Mouse (Mus musculus) embryonic facial prominence, embryonic 13.5 days (tissue): ENCODE measurements around the gene Ngp. TPM values are rescaled to one million over a fixed set of nuclear protein-coding genes. Genes with fewer than 3 reads are reported as not detected.

Experiments
- ATAC-seq: fragments of 200-750 bp; cut with Nextera tagmentation; 2 replicates; pipeline ENCODE4 v1.8.0; 2017; ENCODE audit warnings: low read depth; ENCODE audit not compliant: insufficient number of reproducible peaks, insufficient read depth, low FRiP score, low TSS enrichment
- H3K27ac ChIP-seq: fragments of 300-500 bp; sonication (generic); 2 replicates; pipeline ENCODE4 v1.5.1; 2015; ENCODE audit warnings: moderate library complexity, mild to moderate bottlenecking, inconsistent platforms
- H3K27me3 ChIP-seq: fragments of 300-500 bp; sonication (generic); 2 replicates; pipeline ENCODE4 v1.6.1; 2015; ENCODE audit warnings: mild to moderate bottlenecking, inconsistent platforms
- H3K36me3 ChIP-seq: fragments of 300-500 bp; sonication (generic); 2 replicates; pipeline ENCODE4 v1.6.1; 2015; ENCODE audit warnings: mild to moderate bottlenecking, inconsistent platforms
- H3K4me1 ChIP-seq: fragments of 300-500 bp; sonication (generic); 2 replicates; pipeline ENCODE4 v1.6.1; 2015; ENCODE audit warnings: inconsistent platforms
- H3K4me2 ChIP-seq: fragments of 300-500 bp; sonication (generic); 2 replicates; pipeline ENCODE4 v1.6.1; 2015; ENCODE audit warnings: moderate library complexity, mild to moderate bottlenecking, inconsistent platforms
- H3K4me3 ChIP-seq: fragments of 300-500 bp; sonication (generic); 2 replicates; pipeline ENCODE4 v1.5.1; 2015; ENCODE audit warnings: mild to moderate bottlenecking, inconsistent platforms
- H3K9ac ChIP-seq: fragments of 300-500 bp; sonication (generic); 2 replicates; pipeline ENCODE4 v1.6.1; 2015; ENCODE audit warnings: mild to moderate bottlenecking, inconsistent platforms
- H3K9me3 ChIP-seq: fragments of 300-500 bp; sonication (generic); 2 replicates; pipeline ENCODE4 v1.6.1; 2016; ENCODE audit warnings: inconsistent platforms
- WGBS: fragments of 180-500 bp; shearing (Covaris S2); methylation state at CpG from one replicate; pipeline ENCODE4 v1.1.7; 2015; ENCODE audit warnings: mixed read lengths; 5-methylcytosine and 5-hydroxymethylcytosine counted together
- polyA plus RNA-seq: library from polyadenylated mRNA; unstranded; fragments of >200 nt; fragmentation: Nextera tagmentation; extraction: Ambion mirVana; gene quantifications from 2 replicates; pipeline ENCODE4 v1.2.1, GENCODE M21; 2015

Ngp gene
- polyA plus RNA-seq, 1 experiment from 2014 or later: 1.1 TPM

DNA sequence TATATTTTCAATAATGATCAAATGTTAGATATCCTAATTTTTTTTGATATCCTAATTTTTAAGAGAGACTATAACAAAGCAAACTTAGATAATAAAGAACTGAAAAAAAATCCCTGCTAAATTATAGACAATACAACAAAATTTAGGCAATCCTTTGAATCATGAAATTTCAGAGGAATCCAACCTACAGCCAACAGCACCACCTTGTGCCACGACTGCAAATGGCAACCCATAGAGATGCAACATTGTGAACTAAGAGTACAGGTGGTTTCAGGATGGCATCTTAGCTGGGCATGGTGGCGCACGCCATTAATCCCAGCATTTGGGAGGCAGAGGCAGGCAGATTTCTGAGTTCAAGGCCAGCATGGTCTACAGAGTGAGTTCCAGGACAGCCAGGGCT is 46.6 kb downstream of the Ngp start:
- Histone ChIP-seq H3K27me3 (no peaks in the 10 kb centered on the region), H3K4me1 (peaks cover 2% of the 10 kb centered on the region; the same call in 1 of the 2 replicates), H3K36me3 (no peaks in the 10 kb centered on the region; the same call in none of the 2 replicates), H3K4me2 (no peak overlapping the region), H3K9me3 (no peaks in the 10 kb centered on the region), H3K27ac (no peak overlapping the region), H3K9ac (no peak overlapping the region), H3K4me3 (no peak overlapping the region)
- 82% methylated on average over 3 of the region's 3 CpGs for WGBS
- no peak for ATAC-seq

Other genes starting within 250 kb of the Ngp start
- gene Cspg5, start 176.0 kb upstream of the Ngp start, polyA plus RNA-seq: 7.7 and 8.0 TPM in 2 replicates
- 29.0 and 33.3 TPM in 2 replicates for gene Elp6, start 114.6 kb upstream of the Ngp start, polyA plus RNA-seq
- gene Scap, start 86.5 kb upstream of the Ngp start, polyA plus RNA-seq: 39.7 and 41.6 TPM in 2 replicates
- 17.8 and 20.7 TPM in 2 replicates for gene Ptpn23, start 11.5 kb upstream of the Ngp start, polyA plus RNA-seq
- gene Klhl18, start 56.9 kb downstream of the Ngp start, polyA plus RNA-seq: 9.3 and 9.8 TPM in 2 replicates
- 0.86 and 1.4 TPM in 2 replicates for gene Kif9, start 57.2 kb downstream of the Ngp start, polyA plus RNA-seq
- 42.2 and 54.9 TPM in 2 replicates for gene Setd2, start 112.8 kb downstream of the Ngp start, polyA plus RNA-seq
- gene Nradd, start 204.7 kb downstream of the Ngp start, polyA plus RNA-seq: 77.5 and 77.8 TPM in 2 replicates
- 1.8 and 2.4 TPM in 2 replicates for gene Nbeal2, start 234.4 kb downstream of the Ngp start, polyA plus RNA-seq
- gene Ccdc12, start 236.8 kb downstream of the Ngp start, polyA plus RNA-seq: 101 and 123 TPM in 2 replicates